Mouse (Mus musculus) CH12.LX (cell line): ENCODE results near the gene Dennd5a. TPM values are rescaled to one million over a fixed set of nuclear protein-coding genes. Genes with fewer than 3 reads are reported as not detected.
"Not testable (repeated sequence)": the region's sequence is repeated elsewhere in the genome, so short reads cannot be mapped to it uniquely, and the experiment has no call there.

ENCODE experiments used
- DNase-seq: peaks from one replicate; pipeline ENCODE4 v3.0.0-alpha.2; 2013; ENCODE audit errors: extremely low read depth
- H3K27ac ChIP-seq: 2 replicates; pipeline ENCODE4 v1.5.1; 2012; ENCODE audit warnings: low read depth, mild to moderate bottlenecking, control low read depth, moderate library complexity; ENCODE audit not compliant: insufficient read depth
- H3K27me3 ChIP-seq: replicated peaks from 2 replicates; pipeline ENCODE3; 2012; ENCODE audit warnings: inconsistent platforms
- H3K36me3 ChIP-seq, 2 experiments: replicated peaks in 1 of 2; 2 replicates each; pipeline versions ENCODE3 to v1.6.1; 2012; ENCODE audit warnings: inconsistent platforms in 1 of 2, low read length in 1 of 2, mild to moderate bottlenecking in 1 of 2, mixed read lengths in 1 of 2, moderate library complexity in 1 of 2; ENCODE audit not compliant: control insufficient read depth in 1 of 2, insufficient read depth in 1 of 2
- H3K4me1 ChIP-seq, 2 experiments: 2 replicates each; pipeline ENCODE4 v1.6.1; 2012; ENCODE audit warnings: inconsistent platforms in 1 of 2, moderate library complexity in 1 of 2; ENCODE audit not compliant: insufficient read depth in 2 of 2, control insufficient read depth in 1 of 2
- H3K4me2 ChIP-seq: 2 replicates; pipeline ENCODE4 v1.6.1; 2012; ENCODE audit warnings: low read depth, mild to moderate bottlenecking, control low read depth; ENCODE audit not compliant: poor library complexity, insufficient read depth, severe bottlenecking
- H3K4me3 ChIP-seq, 3 experiments: fragments of 150-350 bp in 1 of 3; sonication (generic) in 1 of 3; replicated peaks in 1 of 3; 2 replicates each; pipeline versions ENCODE3 to v1.5.1; 2011 to 2012; ENCODE audit warnings: low read depth in 2 of 3, low read length in 2 of 3, mild to moderate bottlenecking in 2 of 3, moderate library complexity in 2 of 3, control low read depth in 1 of 3, improper control_type of control experiment in 1 of 3, inconsistent platforms in 1 of 3, mixed read lengths in 1 of 3; ENCODE audit not compliant: poor library complexity in 1 of 3
- H3K79me2 ChIP-seq: replicated peaks from 2 replicates; pipeline ENCODE4 v1.6.1; 2012; ENCODE audit warnings: mild to moderate bottlenecking, moderate library complexity; ENCODE audit not compliant: control insufficient read depth, poor library complexity, insufficient read depth, severe bottlenecking; ENCODE audit errors: extremely low read depth
- H3K9ac ChIP-seq: 2 replicates; pipeline ENCODE4 v1.6.1; 2012; ENCODE audit warnings: low read depth, mild to moderate bottlenecking, control low read depth, moderate library complexity; ENCODE audit not compliant: insufficient read depth
- H3K9me3 ChIP-seq: replicated peaks from 2 replicates; pipeline ENCODE3; 2012; ENCODE audit warnings: low read length, inconsistent platforms, mixed read lengths
- BHLHE40 ChIP-seq: IDR thresholded peaks from 2 replicates; pipeline ENCODE4 v1.6.1; 2011; ENCODE audit warnings: mild to moderate bottlenecking, low read depth, low read length, improper control_type of control experiment
- CHD1 ChIP-seq: IDR thresholded peaks from 2 replicates; pipeline ENCODE4 v1.6.1; 2012; ENCODE audit warnings: low read depth, low read length, improper control_type of control experiment, inconsistent platforms
- CHD2 ChIP-seq: IDR thresholded peaks from 2 replicates; pipeline ENCODE4 v1.6.1; 2011; ENCODE audit warnings: low read length, improper control_type of control experiment
- CTCF ChIP-seq, 2 experiments: IDR thresholded peaks in 1 of 2; conservative IDR thresholded peaks in 1 of 2; 2 replicates each; pipeline ENCODE4 v1.5.1; 2011 to 2012; ENCODE audit warnings: low read depth in 2 of 2, low read length in 2 of 2, improper control_type of control experiment in 1 of 2, inconsistent platforms in 1 of 2, mild to moderate bottlenecking in 1 of 2, moderate library complexity in 1 of 2
- E2F4 ChIP-seq: IDR thresholded peaks from 2 replicates; pipeline ENCODE4 v1.6.1; 2011; ENCODE audit warnings: low read depth, low read length, improper control_type of control experiment; ENCODE audit not compliant: insufficient replicate concordance
- ELF1 ChIP-seq: IDR thresholded peaks from 2 replicates; pipeline ENCODE4 v1.6.1; 2014; ENCODE audit warnings: low read depth, mild to moderate bottlenecking, inconsistent platforms, low read length, improper control_type of control experiment
- EP300 ChIP-seq: IDR thresholded peaks from 2 replicates; pipeline ENCODE4 v1.6.1; 2011; ENCODE audit warnings: low read length, improper control_type of control experiment
- GABPA ChIP-seq: IDR thresholded peaks from 2 replicates; pipeline ENCODE4 v1.6.1; 2012; ENCODE audit warnings: low read depth, low read length, improper control_type of control experiment, inconsistent platforms; ENCODE audit not compliant: insufficient replicate concordance
- IRF4 ChIP-seq: IDR thresholded peaks from 2 replicates; pipeline ENCODE4 v1.6.1; 2014; ENCODE audit warnings: low read depth, mild to moderate bottlenecking, inconsistent platforms, low read length, improper control_type of control experiment
- JUND ChIP-seq: conservative IDR thresholded peaks from 2 replicates; pipeline ENCODE4 v1.6.1; 2011; ENCODE audit warnings: low read depth, low read length, improper control_type of control experiment
- MAFK ChIP-seq: IDR thresholded peaks from 2 replicates; pipeline ENCODE4 v1.6.1; 2011; ENCODE audit warnings: low read length, improper control_type of control experiment; ENCODE audit not compliant: insufficient replicate concordance
- MAZ ChIP-seq: IDR thresholded peaks from 2 replicates; pipeline ENCODE4 v1.6.1; 2012; ENCODE audit warnings: low read depth, mild to moderate bottlenecking, inconsistent platforms, low read length, improper control_type of control experiment, moderate library complexity
- MXI1 ChIP-seq: IDR thresholded peaks from 2 replicates; pipeline ENCODE4 v1.6.1; 2011; ENCODE audit warnings: mild to moderate bottlenecking, low read depth, low read length, improper control_type of control experiment
- MYC ChIP-seq: IDR thresholded peaks from 2 replicates; pipeline ENCODE4 v1.6.1; 2011; ENCODE audit warnings: low read depth, mild to moderate bottlenecking, improper control_type of control experiment, low read length
- RAD21 ChIP-seq: IDR thresholded peaks from 2 replicates; pipeline ENCODE4 v1.6.1; 2011; ENCODE audit warnings: low read depth, mild to moderate bottlenecking, low read length, improper control_type of control experiment, moderate library complexity
- RCOR1 ChIP-seq: conservative IDR thresholded peaks from 2 replicates; pipeline ENCODE4 v1.6.1; 2012; ENCODE audit warnings: low read depth, mild to moderate bottlenecking, inconsistent platforms, low read length, improper control_type of control experiment
- SIN3A ChIP-seq: IDR thresholded peaks from 2 replicates; pipeline ENCODE4 v1.6.1; 2012; ENCODE audit warnings: low read length, improper control_type of control experiment, inconsistent platforms
- SMC3 ChIP-seq: IDR thresholded peaks from 2 replicates; pipeline ENCODE4 v1.6.1; 2011; ENCODE audit warnings: low read depth, low read length, improper control_type of control experiment
- TCF12 ChIP-seq: IDR thresholded peaks from 2 replicates; pipeline ENCODE4 v1.6.1; 2014; ENCODE audit warnings: low read depth, mild to moderate bottlenecking, inconsistent platforms, low read length, improper control_type of control experiment
- UBTF ChIP-seq: IDR thresholded peaks from 2 replicates; pipeline ENCODE4 v1.6.1; 2012; ENCODE audit warnings: low read depth, mild to moderate bottlenecking, inconsistent platforms, low read length, improper control_type of control experiment, moderate library complexity
- USF1 ChIP-seq: IDR thresholded peaks from 2 replicates; pipeline ENCODE4 v1.6.1; 2014; ENCODE audit warnings: low read depth, mild to moderate bottlenecking, inconsistent platforms, low read length, improper control_type of control experiment
- USF2 ChIP-seq: conservative IDR thresholded peaks from 2 replicates; pipeline ENCODE4 v1.6.1; 2011; ENCODE audit warnings: low read depth, low read length, improper control_type of control experiment
- ZC3H11A ChIP-seq: IDR thresholded peaks from 2 replicates; pipeline ENCODE4 v1.6.1; 2012; ENCODE audit warnings: low read depth, mild to moderate bottlenecking, inconsistent platforms, low read length, improper control_type of control experiment
- ZKSCAN1 ChIP-seq: IDR thresholded peaks from 2 replicates; pipeline ENCODE4 v1.6.1; 2012; ENCODE audit warnings: low read depth, inconsistent platforms, low read length, improper control_type of control experiment, borderline replicate concordance
- ZMIZ1 ChIP-seq: IDR thresholded peaks from 2 replicates; pipeline ENCODE4 v1.6.1; 2012; ENCODE audit warnings: low read depth, mild to moderate bottlenecking, inconsistent platforms, low read length, improper control_type of control experiment
- ZNF384 ChIP-seq: IDR thresholded peaks from 2 replicates; pipeline ENCODE4 v1.6.1; 2012; ENCODE audit warnings: low read depth, low read length, improper control_type of control experiment, inconsistent platforms
- dilution Hi-C: fragments of 300-500 bp; cut with MboI; formaldehyde crosslinking; loops from 2 replicates; pipeline ENCODE4 v1.14.3; 2020; ENCODE audit warnings: low sequenced_read_pairs; ENCODE audit not compliant: extremely low pct_unique_long_range_greater_than_20kb, extremely low pct_ligation_motif_present
- in situ Hi-C: fragments of 300-500 bp; cut with MboI; formaldehyde crosslinking; loops from 3 replicates; pipeline ENCODE4 v1.14.3; 2019; ENCODE audit warnings: low sequenced_read_pairs, low pct_ligation_motif_present, low pct_unique_long_range_greater_than_20kb, mixed read lengths
- polyA plus RNA-seq: library from polyadenylated mRNA; unstranded; fragments of >175 nt; gene quantifications from 2 replicates; pipeline ENCODE4 v1.2.1, GENCODE M21; 2012; ENCODE audit warnings: low read depth; ENCODE audit not compliant: insufficient read length
- total RNA-seq, 2 experiments: library from RNA; depleted of rRNA; stranded (reverse); fragments of 300-350 nt in 1 of 2; fragments of >200 nt in 1 of 2; gene quantifications; 2 replicates each; pipeline ENCODE4 v1.2.3; 2012 to 2014

The Dennd5a gene
- total and polyA plus RNA-seq, 3 experiments = 20.7 to 29.5 (median 24.6) TPM

GRCm38 (mm10) chr7:109977131-109977530 is 16.9 kb upstream of the Dennd5a start:
- H3K27ac ChIP-seq, H3K9me3 ChIP-seq, H3K4me3 ChIP-seq, H3K79me2 ChIP-seq, H3K4me1 ChIP-seq, in situ Hi-C loops, H3K9ac ChIP-seq, dilution Hi-C loops, H3K27me3 ChIP-seq, H3K4me2 ChIP-seq: not testable (repeated sequence)
- peak; percentile 43 for TF ChIP-seq RAD21
- TF ChIP-seq SMC3 = peak; percentile 47
- TF ChIP-seq CTCF (conservative IDR thresholded peaks at IDR 0.05 in 1 of 2, IDR thresholded peaks at IDR 0.05 in 1 of 2; ENCODE audit: low read depth in 2 of 2, low read length in 2 of 2) = peak in 1 of 2 experiments; percentile 51; a peak in 2 of 4 replicates
- peaks cover 17 to 69% of the 10 kb centered on the region in 2 experiments for H3K36me3 ChIP-seq
- peak; percentile 35 for DNase-seq

- H3K36me3 ChIP-seq = peaks cover 12 to 63% of the 10 kb centered on the region in 2 experiments
Measured at GRCm38 (mm10) chr7:109975966-109976715, 15.9 kb upstream of the Dennd5a start.

GRCm38 (mm10) chr7:109969542-109969941 is 9.3 kb upstream of the Dennd5a start:
- Histone ChIP-seq H3K9me3 (peaks cover 3% of the 10 kb centered on the region), H3K27ac (no peak overlapping the region), H3K36me3 (peaks cover 5 to 13% of the 10 kb centered on the region in 2 experiments), H3K27me3 (no peaks in the 10 kb centered on the region), H3K4me1 (peaks cover 2 to 17% of the 10 kb centered on the region in 2 experiments; a peak in 2 of 4 replicates), H3K9ac (no peak overlapping the region), H3K4me2 (no peak overlapping the region), H3K79me2 (no peaks in the 10 kb centered on the region), H3K4me3 (no peak overlapping the region)
- dilution Hi-C loops (no loop called here), in situ Hi-C loops (no loop called here)
- DNase-seq = no peak
- TF ChIP-seq USF1 (no peak), MAFK (no peak), RAD21 (no peak), ZKSCAN1 (no peak), MYC (no peak), CHD1 (no peak), SIN3A (no peak), E2F4 (no peak), JUND (no peak), RCOR1 (no peak), EP300 (no peak), ZC3H11A (no peak), ELF1 (no peak), ZMIZ1 (no peak), UBTF (no peak), MAZ (no peak), TCF12 (no peak), IRF4 (no peak)

More at GRCm38 (mm10) chr7:109975966-109976715, 15.9 kb upstream of the Dennd5a start:
- no peak for TF ChIP-seq SIN3A
- TF ChIP-seq CHD1 = no peak
- TF ChIP-seq MXI1 = no peak
- TF ChIP-seq RCOR1 = no peak
- TF ChIP-seq UBTF = no peak
- TF ChIP-seq GABPA = no peak
- no peak for TF ChIP-seq ZKSCAN1
- no peak for TF ChIP-seq MAFK
- TF ChIP-seq MAZ = no peak
- TF ChIP-seq BHLHE40 = no peak
- TF ChIP-seq TCF12 = no peak
- TF ChIP-seq ZNF384 = no peak
- no peak for TF ChIP-seq USF2
- no peak for TF ChIP-seq CHD2
- TF ChIP-seq, all 38 proteins: peak for 0
- dilution Hi-C loops (no loop called here), in situ Hi-C loops (no loop called here)
- no peak overlapping the region for H3K4me2 ChIP-seq
- H3K9me3 ChIP-seq = no peaks in the 10 kb centered on the region
- H3K4me3 ChIP-seq = no peak overlapping the region
- no peak for DNase-seq
- H3K27ac ChIP-seq = no peak overlapping the region
- H3K4me1 ChIP-seq = no peaks in the 10 kb centered on the region
- no peaks in the 10 kb centered on the region for H3K79me2 ChIP-seq
- no peak overlapping the region for H3K9ac ChIP-seq
- H3K27me3 ChIP-seq = no peaks in the 10 kb centered on the region
